Mouse (Mus musculus) erythroblast, embryonic 14.5 days (primary cell): Measurements from ENCODE around the gene Fbxo24. TPM values are rescaled to one million over a fixed set of nuclear protein-coding genes. Genes with fewer than 3 reads are reported as not detected.
A peak's percentile ranks its signal among the peaks of the same experiment; 100 is the strongest.

Source experiments
- H3K27me3 ChIP-seq: 2 replicates; pipeline ENCODE4 v1.6.1; 2012; ENCODE audit warnings: inconsistent platforms; ENCODE audit not compliant: control insufficient read depth
- H3K36me3 ChIP-seq: 2 replicates; pipeline ENCODE4 v1.6.1; 2012; ENCODE audit warnings: mild to moderate bottlenecking, inconsistent platforms; ENCODE audit not compliant: control insufficient read depth
- H3K4me1 ChIP-seq: 2 replicates; pipeline ENCODE4 v1.6.1; 2012; ENCODE audit warnings: inconsistent platforms; ENCODE audit not compliant: control insufficient read depth
- H3K4me3 ChIP-seq: replicated peaks from 2 replicates; pipeline ENCODE3; 2012; ENCODE audit warnings: moderate library complexity, mild to moderate bottlenecking, inconsistent platforms
- H3K9me3 ChIP-seq: 2 replicates; pipeline ENCODE4 v1.6.1; 2012; ENCODE audit warnings: low read length, inconsistent platforms, mixed read lengths; ENCODE audit not compliant: control insufficient read depth
- GATA1 ChIP-seq: IDR thresholded peaks from 2 replicates; pipeline ENCODE4 v1.6.1; 2012; ENCODE audit warnings: low read length, inconsistent platforms, mixed read lengths
- TAL1 ChIP-seq: IDR thresholded peaks from 3 replicates; pipeline ENCODE4 v1.6.1; 2012; ENCODE audit warnings: low read length, inconsistent platforms, mixed read lengths
- polyA plus RNA-seq: library from polyadenylated mRNA; stranded (reverse); fragments of >175 nt; gene quantifications from 2 replicates; pipeline ENCODE4 v1.2.3, GENCODE M21; 2012

Fbxo24 gene
- polyA plus RNA-seq, 1 experiment = not detected

GRCm38 (mm10) chr5:137660064-137660688 is 31.4 kb upstream of the Fbxo24 start:
- TF ChIP-seq TAL1 (no peak), GATA1 (no peak)
- H3K9me3 ChIP-seq = peaks cover 3% of the 10 kb centered on the region
- H3K36me3 ChIP-seq = peaks cover 100% of the 10 kb centered on the region
- H3K4me3 ChIP-seq = no peak overlapping the region
- no peaks in the 10 kb centered on the region for H3K27me3 ChIP-seq
- H3K4me1 ChIP-seq = peaks cover 5% of the 10 kb centered on the region

GRCm38 (mm10) chr5:137656977-137657376 is 28.2 kb upstream of the Fbxo24 start:
- Histone ChIP-seq H3K27me3 (no peaks in the 10 kb centered on the region), H3K4me3 (no peak overlapping the region), H3K36me3 (peaks cover 100% of the 10 kb centered on the region), H3K4me1 (peaks cover 8% of the 10 kb centered on the region), H3K9me3 (peaks cover 3% of the 10 kb centered on the region)
- TF ChIP-seq GATA1 (no peak), TAL1 (no peak)

- H3K9me3 ChIP-seq = peaks cover 3% of the 10 kb centered on the region
- peaks cover 99% of the 10 kb centered on the region for H3K36me3 ChIP-seq
- H3K4me1 ChIP-seq = peaks cover 23% of the 10 kb centered on the region
- H3K27me3 ChIP-seq = no peaks in the 10 kb centered on the region
- no peak overlapping the region for H3K4me3 ChIP-seq
- no peak for TF ChIP-seq TAL1
These were observed 25.9 kb upstream of the Fbxo24 start for GRCm38 (mm10) chr5:137654746-137655145.

- H3K4me1 ChIP-seq = peaks cover 35% of the 10 kb centered on the region
- no peak for TF ChIP-seq GATA1
- no peak for TF ChIP-seq TAL1
- H3K4me3 ChIP-seq = no peak overlapping the region
- H3K27me3 ChIP-seq = no peaks in the 10 kb centered on the region
- peaks cover under 1% of the 10 kb centered on the region for H3K9me3 ChIP-seq
- H3K36me3 ChIP-seq = peaks cover 88% of the 10 kb centered on the region
These were observed 24.6 kb upstream of the Fbxo24 start for GRCm38 (mm10) chr5:137653366-137653765.

- no peak for TF ChIP-seq TAL1
- no peak for TF ChIP-seq GATA1
- Histone ChIP-seq H3K4me3 (no peak overlapping the region), H3K4me1 (peaks cover 44% of the 10 kb centered on the region), H3K9me3 (no peaks in the 10 kb centered on the region), H3K27me3 (no peaks in the 10 kb centered on the region), H3K36me3 (peaks cover 79% of the 10 kb centered on the region)
These were observed 23.7 kb upstream of the Fbxo24 start for GRCm38 (mm10) chr5:137652474-137652873.

GRCm38 (mm10) chr5:137649669-137650571 is 21.1 kb upstream of the Fbxo24 start:
- H3K36me3 ChIP-seq = peaks cover 54% of the 10 kb centered on the region
- H3K4me3 ChIP-seq = no peak overlapping the region
- peaks cover 16% of the 10 kb centered on the region for H3K27me3 ChIP-seq
- no peaks in the 10 kb centered on the region for H3K9me3 ChIP-seq
- no peak for TF ChIP-seq TAL1
- TF ChIP-seq GATA1 = no peak
- peaks cover 59% of the 10 kb centered on the region for H3K4me1 ChIP-seq

GRCm38 (mm10) chr5:137649251-137649650 is 20.4 kb upstream of the Fbxo24 start:
- Histone ChIP-seq H3K36me3 (peaks cover 47% of the 10 kb centered on the region), H3K4me1 (peaks cover 62% of the 10 kb centered on the region), H3K27me3 (peaks cover 22% of the 10 kb centered on the region), H3K9me3 (no peaks in the 10 kb centered on the region), H3K4me3 (no peak overlapping the region)
- TF ChIP-seq TAL1 (no peak), GATA1 (no peak)

- Histone ChIP-seq H3K36me3 (peaks cover 35% of the 10 kb centered on the region), H3K27me3 (peaks cover 29% of the 10 kb centered on the region), H3K4me3 (no peak overlapping the region), H3K9me3 (no peaks in the 10 kb centered on the region), H3K4me1 (peaks cover 62% of the 10 kb centered on the region)
- TF ChIP-seq GATA1 = no peak
- TF ChIP-seq TAL1 = no peak
These were observed 19.2 kb upstream of the Fbxo24 start for GRCm38 (mm10) chr5:137647827-137648601.

- Histone ChIP-seq H3K27me3 (peaks cover 29% of the 10 kb centered on the region), H3K9me3 (no peaks in the 10 kb centered on the region), H3K36me3 (peaks cover 35% of the 10 kb centered on the region), H3K4me1 (peaks cover 54% of the 10 kb centered on the region), H3K4me3 (peak within 1 kb of the TSS; percentile 18)
- no peak for TF ChIP-seq TAL1
- TF ChIP-seq GATA1 = no peak
These were observed 16.9 kb upstream of the Fbxo24 start, which contains the start of gene Irs3 for GRCm38 (mm10) chr5:137645652-137646091. Gene Irs3 (minus strand): TSS chr5:137645714.
